Mouse (Mus musculus) thymus, adult 2 months (tissue): ENCODE results near the gene Sgcb. TPM values are rescaled to one million over a fixed set of nuclear protein-coding genes. Genes with fewer than 3 reads are reported as not detected.
A peak's percentile ranks its signal among the peaks of the same experiment; 100 is the strongest.

Experiments used
- DNase-seq: peaks from one replicate; pipeline ENCODE4 v3.0.0; 2021
- H3K27ac ChIP-seq: fragments of 200-500 bp; 2 replicates; pipeline ENCODE4 v1.5.1; 2012; ENCODE audit warnings: low read length, control low read depth; ENCODE audit not compliant: control insufficient read depth, insufficient read depth
- H3K27me3 ChIP-seq: fragments of 200-500 bp; 2 replicates; pipeline ENCODE4 v1.6.1; 2012; ENCODE audit warnings: mild to moderate bottlenecking, low read length, moderate library complexity, mixed read lengths; ENCODE audit not compliant: control insufficient read depth, insufficient read depth
- H3K36me3 ChIP-seq: fragments of 200-500 bp; 2 replicates; pipeline ENCODE4 v1.6.1; 2012; ENCODE audit warnings: mild to moderate bottlenecking, low read length, moderate library complexity; ENCODE audit not compliant: control insufficient read depth, insufficient read depth
- H3K4me1 ChIP-seq: fragments of 200-500 bp; replicated peaks from 2 replicates; pipeline ENCODE4 v1.6.1; 2012; ENCODE audit warnings: low read length; ENCODE audit not compliant: control insufficient read depth, insufficient read depth
- H3K4me3 ChIP-seq: fragments of 200-500 bp; 2 replicates; pipeline ENCODE4 v1.5.1; 2012; ENCODE audit warnings: mild to moderate bottlenecking, low read length, control low read depth, moderate library complexity; ENCODE audit not compliant: control insufficient read depth, insufficient read depth
- CTCF ChIP-seq: fragments of 200-500 bp; IDR thresholded peaks from 2 replicates; pipeline ENCODE4 v1.5.1; 2012; ENCODE audit warnings: mild to moderate bottlenecking, control low read depth, low read length, moderate library complexity, borderline replicate concordance; ENCODE audit not compliant: control insufficient read depth, poor library complexity, insufficient read depth; ENCODE audit errors: extremely low read depth
- POLR2A ChIP-seq: fragments of 200-500 bp; IDR thresholded peaks from 2 replicates; pipeline ENCODE4 v1.6.1; 2012; ENCODE audit warnings: mild to moderate bottlenecking, low read length, control low read depth, moderate library complexity; ENCODE audit not compliant: control insufficient read depth, poor library complexity, insufficient read depth; ENCODE audit errors: extremely low read depth
- WGBS: fragments of 180-500 bp; shearing (Covaris S2); methylation state at CpG from one replicate; pipeline ENCODE4 v1.1.7; 2018; 5-methylcytosine and 5-hydroxymethylcytosine counted together
- polyA plus RNA-seq: library from polyadenylated mRNA; depleted of rRNA; stranded (reverse); fragments of >200 nt; gene quantifications from 2 replicates; pipeline ENCODE4 v1.2.3, GENCODE M21; 2012; rRNA removed

Gene Sgcb
- 7.6 and 8.9 TPM in 2 replicates for polyA plus RNA-seq

DNA sequence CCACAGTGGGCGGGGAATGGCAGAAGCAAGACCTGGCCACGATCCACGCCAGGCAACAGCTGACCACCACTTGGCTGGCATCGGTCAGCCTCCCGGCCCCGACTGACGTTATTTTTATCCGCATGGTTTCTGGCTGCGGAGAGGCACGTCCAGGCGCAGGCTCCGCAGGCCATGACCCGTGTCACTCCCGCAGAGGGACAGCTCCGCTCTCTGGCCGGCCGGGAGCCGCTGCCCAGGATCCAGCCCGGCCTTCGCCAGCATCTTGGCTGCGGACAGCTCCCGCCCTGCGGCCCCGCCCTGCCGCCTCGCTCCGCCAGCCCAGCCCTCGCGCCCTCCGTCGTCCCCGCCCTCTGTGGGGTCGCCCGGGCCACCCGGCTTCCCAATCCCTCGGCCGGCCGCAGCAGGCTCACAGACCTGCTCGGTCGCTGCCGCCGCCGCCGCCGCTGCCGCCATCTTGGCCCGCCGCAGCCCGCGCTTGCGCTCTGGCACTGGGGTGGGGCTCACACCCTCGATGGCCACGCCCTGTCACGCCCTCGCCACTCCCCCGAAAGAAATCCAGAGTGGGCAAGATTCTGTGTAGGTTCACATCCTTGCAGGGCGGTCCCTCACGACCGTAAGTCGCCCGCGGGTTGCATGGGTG is at the start of gene Sgcb:
Sgcb (minus strand) TSS at position 530 of the 640 bp plus-strand sequence.
- TF ChIP-seq CTCF = no peak
- peak; percentile 69; the same call in 1 of the 2 replicates for TF ChIP-seq POLR2A
- WGBS = 1% methylated on average over 62 of the region's 62 CpGs
- Histone ChIP-seq H3K4me3 (peak within 1 kb of the TSS; percentile 63), H3K27ac (no peak within 1 kb of the TSS), H3K36me3 (no peaks in the 10 kb centered on the region), H3K27me3 (peaks cover 17% of the 10 kb centered on the region), H3K4me1 (peaks cover 18% of the 10 kb centered on the region)
- DNase-seq = peak; percentile 93

DNA sequence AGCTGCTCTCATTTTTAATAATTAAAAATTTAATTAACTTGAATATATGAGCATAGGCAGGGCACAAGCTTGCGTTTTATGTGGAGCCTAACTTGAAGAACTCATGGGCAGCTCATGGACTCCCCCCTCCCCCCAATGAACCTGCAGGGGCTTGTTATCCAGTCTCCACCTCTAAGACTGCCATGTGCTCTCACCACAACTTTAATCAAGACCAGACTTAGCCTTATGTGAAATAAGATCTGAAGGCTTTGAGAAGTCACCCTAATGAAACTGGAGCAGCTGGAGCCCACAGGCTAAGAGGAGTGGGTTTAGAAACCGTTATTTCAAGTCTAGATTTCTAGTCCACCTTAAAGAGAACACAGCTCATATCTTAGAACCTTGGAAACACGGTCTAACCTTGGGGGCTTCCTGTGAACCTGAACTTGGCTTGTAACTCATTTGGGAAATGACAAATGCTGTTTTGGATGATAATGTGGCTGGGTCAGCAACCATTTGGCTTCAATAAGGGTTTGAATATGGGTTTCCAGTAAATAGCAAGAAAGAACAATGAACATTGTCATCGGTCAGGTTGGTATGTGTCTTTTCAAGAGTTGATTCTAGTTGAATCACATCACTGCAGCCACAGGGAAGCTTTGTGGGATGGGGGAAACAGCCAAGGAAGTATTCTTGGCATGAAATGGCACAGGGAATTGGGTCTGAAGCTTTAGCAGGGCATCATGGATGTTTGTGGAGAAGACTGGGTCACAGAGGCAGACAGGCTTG is 46.8 kb upstream of the Sgcb start:
- TF ChIP-seq CTCF (no peak), POLR2A (no peak)
- DNase-seq = no peak
- H3K36me3 ChIP-seq = no peaks in the 10 kb centered on the region
- H3K4me3 ChIP-seq = no peak overlapping the region
- H3K27ac ChIP-seq = no peak overlapping the region
- no peaks in the 10 kb centered on the region for H3K4me1 ChIP-seq
- 88% methylated on average over 4 of the region's 4 CpGs for WGBS
- no peaks in the 10 kb centered on the region for H3K27me3 ChIP-seq

- H3K27me3 ChIP-seq = no peaks in the 10 kb centered on the region
- H3K4me3 ChIP-seq = no peak overlapping the region
- H3K4me1 ChIP-seq = no peaks in the 10 kb centered on the region
- 79% methylated on average over 1 of the region's 1 CpGs for WGBS
- TF ChIP-seq CTCF = no peak
- no peak for TF ChIP-seq POLR2A
- H3K27ac ChIP-seq = no peak overlapping the region
- DNase-seq = no peak
- H3K36me3 ChIP-seq = no peaks in the 10 kb centered on the region
Measured at GRCm38 (mm10) chr5:73693778-73694177, 46.2 kb upstream of the Sgcb start.

GRCm38 (mm10) chr5:73691723-73692520 is 44.3 kb upstream of the Sgcb start:
- TF ChIP-seq CTCF = no peak
- no peak for TF ChIP-seq POLR2A
- no peak overlapping the region for H3K27ac ChIP-seq

DNA sequence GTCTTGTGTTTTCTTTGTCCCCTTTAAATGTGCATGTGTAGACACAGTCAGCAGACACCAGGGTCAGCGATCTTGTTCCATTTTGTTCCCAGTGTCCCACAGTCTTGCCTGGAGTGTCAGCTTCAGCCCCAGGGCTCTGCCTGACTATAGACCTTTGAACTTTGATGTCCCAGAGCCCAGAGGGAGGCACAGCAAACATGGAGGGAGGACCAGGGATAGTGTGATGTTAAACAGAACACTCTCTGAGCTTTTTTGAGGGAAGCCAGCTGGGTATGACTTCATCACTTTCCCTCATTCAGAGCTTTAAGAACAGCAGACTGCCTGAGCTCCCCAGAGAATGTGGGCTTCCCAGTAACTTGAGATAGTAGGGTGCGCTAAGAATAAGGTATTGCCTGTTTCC is 42.6 kb upstream of the Sgcb start:
- H3K4me1 ChIP-seq = no peaks in the 10 kb centered on the region
- no peaks in the 10 kb centered on the region for H3K27me3 ChIP-seq
- 90% methylated on average over 2 of the region's 2 CpGs for WGBS
- no peak for DNase-seq
- H3K27ac ChIP-seq = no peak overlapping the region
- no peaks in the 10 kb centered on the region for H3K36me3 ChIP-seq
- no peak overlapping the region for H3K4me3 ChIP-seq
- TF ChIP-seq POLR2A (no peak), CTCF (no peak)

More at GRCm38 (mm10) chr5:73691723-73692520, 44.3 kb upstream of the Sgcb start:
- WGBS = 60% methylated on average over 15 of the region's 15 CpGs
- Histone ChIP-seq H3K4me3 (no peak overlapping the region), H3K36me3 (no peaks in the 10 kb centered on the region), H3K4me1 (no peaks in the 10 kb centered on the region), H3K27me3 (no peaks in the 10 kb centered on the region)
- no peak for DNase-seq

GRCm38 (mm10) chr5:73688576-73688975 is 41.0 kb upstream of the Sgcb start:
- Histone ChIP-seq H3K4me1 (no peaks in the 10 kb centered on the region), H3K27ac (no peak overlapping the region), H3K36me3 (no peaks in the 10 kb centered on the region), H3K4me3 (no peak overlapping the region), H3K27me3 (no peaks in the 10 kb centered on the region)
- no peak for DNase-seq
- TF ChIP-seq CTCF (no peak), POLR2A (no peak)
- 93% methylated on average over 1 of the region's 1 CpGs for WGBS

DNA sequence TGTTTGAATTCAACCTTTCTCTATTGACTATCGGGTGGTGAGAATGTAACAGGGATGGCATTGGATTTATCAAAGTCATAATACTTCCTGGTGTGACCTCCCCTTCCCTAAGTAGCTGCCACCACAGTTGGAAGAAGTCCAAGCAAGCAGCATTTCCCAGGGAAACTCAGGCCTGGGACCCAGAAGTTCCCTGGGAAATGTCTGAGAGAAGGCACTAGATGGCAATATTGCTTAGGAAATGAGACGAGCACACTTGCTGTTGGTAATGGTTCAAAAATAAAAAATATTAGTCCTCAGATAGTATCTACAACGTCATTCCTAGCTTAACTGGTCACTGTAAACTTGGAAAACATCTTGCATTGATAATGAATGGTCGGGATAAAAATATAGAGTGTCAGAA is 38.6 kb upstream of the Sgcb start:
- Histone ChIP-seq H3K4me3 (no peak overlapping the region), H3K36me3 (no peaks in the 10 kb centered on the region), H3K27me3 (no peaks in the 10 kb centered on the region), H3K27ac (no peak overlapping the region), H3K4me1 (no peaks in the 10 kb centered on the region)
- 39% methylated on average over 4 of the region's 4 CpGs for WGBS
- TF ChIP-seq CTCF (no peak), POLR2A (no peak)
- DNase-seq = no peak
